Comparison of ENCODE assay signal across 10 mouse cellular contexts in the genomic region with DNA sequence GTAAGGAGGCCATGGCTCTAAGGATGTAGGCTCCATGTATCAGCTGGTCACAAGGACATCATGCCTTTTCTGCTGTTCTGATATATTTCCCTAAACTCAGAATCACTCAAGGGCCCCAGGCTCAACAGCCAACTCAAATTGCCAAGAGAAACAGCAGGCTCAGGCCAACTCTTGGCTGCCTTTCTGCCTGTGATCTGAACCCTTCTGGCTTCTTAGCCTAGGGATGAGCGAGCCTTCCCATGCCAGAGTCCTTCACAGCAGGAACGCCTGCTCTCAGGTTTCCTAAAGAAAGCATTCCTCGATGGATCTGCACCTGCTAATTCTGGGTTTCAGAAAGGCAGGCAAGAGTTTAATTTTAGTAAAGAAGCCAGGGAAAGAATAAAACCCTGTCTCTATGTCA. TPM values are rescaled to one million over a fixed set of nuclear protein-coding genes. Genes with fewer than 3 reads are reported as not detected.
A peak's percentile ranks its signal among the peaks of the same experiment; 100 is the strongest.
DNase-seq lines count a peak whose midpoint lies in the region; ATAC-seq lines count a peak whose summit lies in the region.
"Had no signal": no experiment of that assay in that cellular context is flagged by ENCODE, and none has a peak within 500 bp of the region (broad histone marks: within the 10 kb centered on the region; RNA-seq: fewer than 3 reads in every experiment).

No protein-coding gene starts in this region.

- peaks cover 31% of the 10 kb centered on the region for H3K4me1 ChIP-seq in limb, embryonic 15.5 days
- peaks cover 21% of the 10 kb centered on the region for H3K4me1 ChIP-seq in limb, embryonic 10.5 days
- peaks cover 32% of the 10 kb centered on the region for H3K4me1 ChIP-seq in embryonic facial prominence, embryonic 14.5 days (ENCODE audit: control insufficient read depth, insufficient read depth, low read length)
- H3K4me1 ChIP-seq: neural tube, embryonic 12.5 days had no signal

- 37% methylated on average over 3 of the region's 3 CpGs for WGBS in limb, embryonic 15.5 days
- 61% methylated on average over 3 of the region's 3 CpGs for WGBS in limb, embryonic 10.5 days
- WGBS in embryonic facial prominence, embryonic 14.5 days, result 29% methylated on average over 3 of the region's 3 CpGs

- H3K4me2 ChIP-seq in limb, embryonic 15.5 days, result no peak overlapping the region
- no peak overlapping the region for H3K4me2 ChIP-seq in embryonic facial prominence, embryonic 14.5 days (ENCODE audit: low read depth, low read length)
- H3K4me2 ChIP-seq: hindbrain, embryonic 15.5 days; neural tube, embryonic 12.5 days had no signal

- no peak overlapping the region for H3K4me3 ChIP-seq in limb, embryonic 15.5 days
- no peak overlapping the region for H3K4me3 ChIP-seq in limb, embryonic 10.5 days
- no peak overlapping the region for H3K4me3 ChIP-seq in embryonic facial prominence, embryonic 14.5 days (ENCODE audit: low read depth, low read length)
- H3K4me3 ChIP-seq: hindbrain, embryonic 15.5 days; neural tube, embryonic 12.5 days had no signal

- no peaks in the 10 kb centered on the region for H3K9me3 ChIP-seq in limb, embryonic 15.5 days
- H3K9me3 ChIP-seq in limb, embryonic 10.5 days (replicated peaks), result no peaks in the 10 kb centered on the region
- no peaks in the 10 kb centered on the region for H3K9me3 ChIP-seq in embryonic facial prominence, embryonic 14.5 days (ENCODE audit: control insufficient read depth, low read length)
- H3K9me3 ChIP-seq: hindbrain, embryonic 15.5 days; neural tube, embryonic 12.5 days had no signal

- DNase-seq in limb, embryonic 10.5 days (ENCODE audit: low spot score), result no peak
- peak; percentile 75 to 81 for DNase-seq in cerebellum, adult 18-20 months
- DNase-seq in embryonic facial prominence, embryonic 14.5 days (ENCODE audit: low spot score), result peak; percentile 48
- DNase-seq in heart, postnatal 14 days, result peak; percentile 33 to 63
- no peak for DNase-seq in thymus, adult 18-20 months
- DNase-seq in embryo, embryonic 10.5 days (ENCODE audit: low spot score), result no peak

- H3K27me3 ChIP-seq in limb, embryonic 15.5 days, result no peaks in the 10 kb centered on the region
- H3K27me3 ChIP-seq in limb, embryonic 10.5 days (ENCODE audit: low read depth, poor library complexity, severe bottlenecking), result no peaks in the 10 kb centered on the region
- H3K27me3 ChIP-seq in embryonic facial prominence, embryonic 14.5 days (replicated peaks; ENCODE audit: control insufficient read depth, insufficient read depth, low read length), result no peaks in the 10 kb centered on the region
- H3K27me3 ChIP-seq: hindbrain, embryonic 15.5 days; neural tube, embryonic 12.5 days had no signal

- ATAC-seq in limb, embryonic 15.5 days (ENCODE audit: insufficient number of reproducible peaks, low FRiP score, low TSS enrichment, low read depth), result no peak
- ATAC-seq in embryonic facial prominence, embryonic 14.5 days (ENCODE audit: low read depth), result no peak

- peak overlapping the region; percentile 48 for H3K27ac ChIP-seq in limb, embryonic 15.5 days
- H3K27ac ChIP-seq in limb, embryonic 10.5 days, result no peak overlapping the region
- no peak overlapping the region for H3K27ac ChIP-seq in embryonic facial prominence, embryonic 14.5 days (replicated peaks; ENCODE audit: low read depth, low read length)
- H3K27ac ChIP-seq: hindbrain, embryonic 15.5 days; neural tube, embryonic 12.5 days; stomach, postnatal 0 days had no signal

- intact Hi-C loops in heart, postnatal 14 days (cut with DNase I), result no loop called here

- H3K36me3 ChIP-seq in limb, embryonic 15.5 days, result no peaks in the 10 kb centered on the region
- H3K36me3 ChIP-seq in limb, embryonic 10.5 days, result 0 out of 2 replicates have a peak, but pooled peaks cover 5% of the 10 kb centered on the region
- H3K36me3 ChIP-seq in embryonic facial prominence, embryonic 14.5 days (ENCODE audit: control insufficient read depth, insufficient read depth, low read length), result no peaks in the 10 kb centered on the region
- H3K36me3 ChIP-seq: hindbrain, embryonic 15.5 days; neural tube, embryonic 12.5 days had no signal

- H3K9ac ChIP-seq in limb, embryonic 15.5 days, result no peak overlapping the region
- no peak overlapping the region for H3K9ac ChIP-seq in embryonic facial prominence, embryonic 14.5 days (ENCODE audit: low read depth, low read length)
- H3K9ac ChIP-seq: hindbrain, embryonic 15.5 days; neural tube, embryonic 12.5 days had no signal

RNA-seq across cellular contexts. Expression of gene Abtb2, which starts 43.4 kb away (rescaled TPM):
- 16.7 and 16.9 TPM in 2 replicates for polyA plus RNA-seq in limb, embryonic 15.5 days (2015; fragmentation: Nextera tagmentation; extraction: Ambion mirVana)
- polyA plus RNA-seq in limb, embryonic 10.5 days (2016; fragmentation: Nextera tagmentation; extraction: Ambion mirVana), result 14.2 and 17.6 TPM in 2 replicates
- 14.2 and 14.5 TPM in 2 replicates for polyA plus RNA-seq in embryonic facial prominence, embryonic 14.5 days (2014; fragmentation: Nextera tagmentation; extraction: Ambion mirVana)
- 10 to 100 TPM; 18.1 to 21.6 TPM for total RNA-seq in heart, postnatal 14 days (2021)

Comparison
In these comparisons a context has a peak if more than half of its experiments do, and no peak if none do; other contexts are left out.
1. DNase-seq: peak in cerebellum, adult 18-20 months (2 of 2), embryonic facial prominence, embryonic 14.5 days (single experiment) and heart, postnatal 14 days (2 of 2); none in limb, embryonic 10.5 days (single experiment), thymus, adult 18-20 months (0 of 2) and embryo, embryonic 10.5 days (single experiment).